Mouse (Mus musculus): Measurements from ENCODE around the gene Cd274.
"Not testable (repeated sequence)": the region's sequence is repeated elsewhere in the genome, so short reads cannot be mapped to it uniquely, and the experiment has no call there.

Cd274 gene

DNA sequence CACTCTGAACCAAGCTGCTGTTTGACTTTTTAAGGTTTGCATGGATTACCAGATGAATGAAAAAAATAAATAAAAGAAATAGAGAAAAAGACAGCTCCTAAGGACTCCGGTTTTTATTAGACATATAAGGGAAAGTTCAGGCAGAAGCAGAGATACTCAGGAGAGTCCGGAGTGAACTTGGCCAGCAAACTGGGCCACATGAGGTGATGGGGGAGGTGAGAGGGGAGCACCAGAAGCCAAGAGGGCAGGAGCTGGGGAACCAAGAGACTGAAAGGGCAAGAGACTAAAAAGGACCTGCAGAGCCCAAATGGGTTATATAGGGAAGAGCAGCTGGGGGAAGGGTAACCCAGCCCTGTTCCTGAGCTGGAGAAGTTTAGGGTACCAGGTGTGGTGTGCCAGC is 27.5 kb downstream of the Cd274 start:
- DNase-seq (ENCODE audit: low spot score) = no peak

- no peak for DNase-seq (ENCODE audit: low spot score)
These were observed 29.1 kb downstream of the Cd274 start for GRCm38 (mm10) chr19:29396353-29396752.

- no peak for DNase-seq (ENCODE audit: low spot score)
These were observed 32.5 kb downstream of the Cd274 start for GRCm38 (mm10) chr19:29399786-29400185.

DNA sequence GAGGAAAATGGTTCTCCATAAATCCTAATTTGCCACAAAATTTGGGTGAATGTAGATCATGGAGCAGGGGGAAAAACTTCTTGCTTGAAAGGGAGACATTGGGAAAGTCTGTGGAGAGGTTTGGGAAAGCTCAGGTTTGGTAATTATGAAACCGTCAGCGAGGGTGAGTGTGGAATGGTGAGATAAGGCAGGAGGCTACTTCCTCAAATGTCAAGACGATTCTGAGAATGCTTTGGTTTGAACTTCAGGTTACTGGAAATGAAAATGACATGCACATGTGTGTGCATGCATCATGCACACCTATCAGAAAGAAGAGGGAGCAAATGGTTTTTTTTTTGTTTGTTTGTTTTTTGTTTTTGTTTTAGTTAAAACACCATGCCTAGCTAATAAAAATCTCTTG is 33.2 kb downstream of the Cd274 start:
- no peak for DNase-seq (ENCODE audit: low spot score)

DNA sequence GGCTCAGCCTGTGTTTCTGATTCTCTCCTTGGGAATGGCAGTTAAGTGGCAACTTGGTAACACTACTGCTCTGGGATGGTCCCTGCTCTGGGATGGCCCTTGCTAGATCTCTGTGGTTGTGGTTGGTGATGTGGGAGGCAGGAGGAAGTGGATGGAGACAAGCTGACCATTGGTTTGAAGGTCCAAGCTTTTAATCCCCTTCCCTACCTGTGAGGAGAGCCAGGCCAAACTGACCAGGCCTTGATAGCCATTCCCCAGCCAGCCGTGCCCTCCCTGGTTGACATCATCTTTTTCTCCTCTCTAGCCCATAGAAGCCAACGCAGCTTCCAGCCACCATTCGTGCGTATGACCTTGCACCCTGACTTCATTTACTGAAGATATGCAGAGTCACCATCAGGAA is 35.4 kb downstream of the Cd274 start:
- DNase-seq (ENCODE audit: low spot score) = no peak

- DNase-seq (ENCODE audit: low spot score) = no peak
These were observed 36.0 kb downstream of the Cd274 start for GRCm38 (mm10) chr19:29403251-29403650.

- no peak for DNase-seq (ENCODE audit: low spot score)
These were observed 38.1 kb downstream of the Cd274 start for GRCm38 (mm10) chr19:29405388-29405787.

DNA sequence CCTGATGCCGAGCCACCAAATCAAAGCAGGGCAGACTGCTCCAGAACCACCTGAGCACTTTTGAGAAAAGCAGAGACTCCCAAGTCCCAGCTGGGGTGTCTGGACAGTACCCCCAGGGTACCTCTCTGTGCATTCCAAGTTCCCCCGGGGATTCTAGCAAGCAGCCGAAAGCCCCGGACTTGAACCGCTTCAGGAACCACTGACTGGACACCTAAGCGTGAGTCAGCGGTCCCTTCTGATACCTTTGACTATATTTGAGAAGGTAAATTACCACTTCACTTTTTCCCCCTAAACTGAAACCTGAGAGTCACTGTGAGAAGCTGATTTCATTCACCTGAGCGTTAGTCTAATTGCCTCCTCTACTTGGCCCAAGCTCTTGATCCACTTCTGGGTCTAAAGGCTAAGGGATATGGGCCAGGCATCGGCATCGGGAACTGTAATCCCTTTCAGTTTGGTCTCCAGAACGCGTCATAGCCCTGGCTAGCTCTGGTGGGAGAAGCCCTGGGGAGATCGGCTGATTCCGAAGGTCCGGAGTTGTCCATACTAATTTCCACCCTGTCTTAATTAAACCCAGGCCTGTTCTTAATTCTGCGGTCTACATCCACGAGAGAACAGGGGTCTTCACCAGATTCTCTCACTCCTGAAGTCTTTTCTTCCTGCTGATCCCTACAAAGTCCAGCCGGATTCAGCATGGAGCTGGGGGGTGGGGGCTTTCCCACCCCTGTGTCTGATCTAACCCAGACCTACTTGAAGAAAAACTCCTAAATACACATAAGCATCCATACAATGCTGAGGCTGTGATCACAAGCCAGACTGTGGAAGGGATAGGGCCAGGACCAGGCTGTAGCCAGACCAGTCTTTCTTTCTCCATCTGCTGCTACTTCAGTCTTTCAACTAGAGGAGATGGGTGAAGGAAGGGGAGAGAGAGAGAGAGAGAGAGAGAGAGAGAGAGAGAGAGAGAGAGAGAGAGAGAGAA is 39.1 kb downstream of the Cd274 start:
- no peak for DNase-seq (ENCODE audit: low spot score)

DNA sequence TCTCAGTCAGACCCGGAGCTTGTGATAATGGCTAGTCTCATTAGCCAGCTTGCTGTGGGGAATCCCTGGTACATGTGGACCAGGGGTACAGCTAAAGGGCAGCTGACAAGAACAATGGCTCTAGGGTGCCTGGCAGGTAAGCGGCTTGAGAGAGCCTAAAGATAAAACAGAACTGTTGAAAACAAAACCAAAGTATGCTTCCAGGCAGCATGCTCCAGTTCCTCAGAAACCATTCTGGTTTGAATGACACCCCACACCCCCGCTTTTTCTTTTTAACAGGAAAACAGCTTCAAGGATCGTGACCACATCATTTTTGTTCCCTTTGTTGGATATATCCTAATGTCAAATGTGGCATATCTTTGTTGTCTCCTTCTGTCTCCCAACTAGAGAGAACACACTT is 43.4 kb downstream of the Cd274 start, which contains the start of gene Pdcd1lg2:
TSS of gene Pdcd1lg2 (plus strand) at position 301 of the 400 bp plus-strand sequence.
- no peak for DNase-seq (ENCODE audit: low spot score)

DNA sequence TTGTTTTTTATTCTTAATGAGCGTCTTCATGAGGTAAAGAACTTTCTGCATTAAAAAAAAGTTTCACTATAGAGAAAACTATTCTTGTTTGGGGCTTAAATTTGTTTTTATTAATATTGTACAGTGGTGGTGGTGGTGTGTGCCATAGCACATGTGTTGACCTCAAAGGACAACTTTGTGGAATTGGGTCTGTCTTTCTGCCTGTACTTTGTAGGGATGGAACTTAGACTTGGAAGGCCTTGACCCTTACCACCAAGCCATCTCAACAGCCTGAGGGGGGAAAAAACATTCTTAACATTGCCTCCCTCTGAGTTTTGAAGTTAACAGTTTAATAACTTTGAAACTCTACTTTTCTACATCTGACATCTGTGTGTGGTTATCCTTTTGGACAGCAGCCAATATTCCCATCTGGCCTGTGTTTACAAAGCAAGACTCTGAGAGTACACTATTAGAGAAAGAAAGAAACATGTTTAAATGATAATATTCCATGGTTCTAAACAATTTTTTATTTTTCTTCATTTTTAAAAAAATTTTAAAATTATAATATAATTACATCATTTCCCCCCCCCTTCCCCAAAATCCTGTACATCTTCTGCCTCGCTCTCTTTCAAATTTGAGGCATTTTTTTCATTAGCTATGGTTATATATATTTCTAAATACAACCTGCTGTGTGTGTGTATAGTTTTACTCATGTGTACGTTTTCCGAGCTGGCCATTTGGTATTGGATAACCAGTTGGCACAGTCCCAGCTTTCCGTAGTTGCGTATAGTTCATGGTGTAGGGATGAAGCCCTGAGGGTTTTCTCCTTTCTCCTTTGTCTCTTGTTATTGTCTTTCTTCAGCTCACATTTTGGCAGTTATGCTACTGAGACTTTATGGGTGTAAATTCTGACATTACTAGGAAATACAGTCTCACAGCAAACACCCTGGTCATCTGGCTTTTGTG is 45.5 kb downstream of the Cd274 start:
- DNase-seq (ENCODE audit: low spot score) = no peak

DNA sequence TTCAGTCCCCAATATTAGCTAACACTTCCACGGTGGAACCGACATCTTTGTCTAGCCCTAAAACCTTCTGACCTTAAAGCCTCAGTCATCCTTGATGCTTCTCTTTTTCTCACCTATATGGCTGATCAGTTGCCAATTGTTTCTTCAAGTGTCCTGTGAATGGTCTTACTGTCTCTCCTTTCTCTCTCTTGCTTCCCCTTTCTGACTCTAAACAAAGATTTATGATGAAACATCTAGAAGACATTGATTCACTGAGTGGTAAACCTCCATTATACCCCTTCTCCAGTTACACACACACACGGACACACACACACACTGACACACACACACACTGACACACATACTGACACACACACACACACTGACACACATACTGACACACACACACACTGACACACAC is 47.3 kb downstream of the Cd274 start:
- DNase-seq (ENCODE audit: low spot score) = no peak

- DNase-seq (ENCODE audit: low spot score) = not testable (repeated sequence)
These were observed 47.7 kb downstream of the Cd274 start for GRCm38 (mm10) chr19:29414917-29415316.

- DNase-seq (ENCODE audit: low spot score) = no peak
These were observed 49.2 kb downstream of the Cd274 start for GRCm38 (mm10) chr19:29416393-29416902.

DNA sequence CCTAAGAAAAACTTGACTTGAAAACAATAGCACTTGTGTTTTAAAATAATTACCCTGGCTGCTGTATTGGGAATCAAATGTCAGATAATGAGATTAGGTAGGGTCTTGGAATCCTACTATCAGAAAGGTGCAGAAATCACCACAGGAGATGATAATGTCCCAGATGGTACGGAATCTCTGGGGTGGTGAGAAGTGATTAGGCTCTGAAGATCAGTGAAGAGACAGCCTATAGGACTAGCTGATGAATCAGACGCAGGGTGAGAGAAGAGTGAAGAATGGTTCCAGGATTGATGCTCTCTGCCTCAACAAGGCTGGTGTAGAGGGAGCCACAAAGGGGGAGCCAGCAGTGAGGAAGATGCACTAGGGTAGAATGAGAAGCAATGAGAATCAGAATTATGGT is 49.9 kb downstream of the Cd274 start:
- DNase-seq (ENCODE audit: low spot score) = no peak

DNA sequence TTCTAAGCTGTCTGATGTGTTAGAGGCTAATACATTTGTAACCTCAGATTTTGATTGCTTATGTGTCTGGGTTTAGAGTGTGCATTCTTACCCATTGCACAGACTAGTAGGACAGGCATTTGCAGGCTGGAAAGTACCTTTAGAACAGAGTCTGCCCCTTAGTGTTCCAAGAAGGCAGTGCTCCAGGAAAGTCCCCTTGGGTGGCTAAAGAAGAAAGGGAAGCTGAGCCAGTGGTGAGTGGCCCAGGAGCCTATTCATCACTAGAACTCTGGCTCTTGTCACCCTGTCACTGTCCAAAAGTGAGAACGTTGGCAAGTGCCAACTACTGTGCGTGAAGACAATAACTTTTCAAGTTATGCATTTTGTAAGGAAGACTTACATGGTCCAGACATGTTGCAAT is 50.6 kb downstream of the Cd274 start:
- DNase-seq (ENCODE audit: low spot score) = no peak

- DNase-seq (ENCODE audit: low spot score) = no peak
These were observed 51.4 kb downstream of the Cd274 start for GRCm38 (mm10) chr19:29418661-29419115.

- DNase-seq (ENCODE audit: low spot score) = no peak
These were observed 52.3 kb downstream of the Cd274 start for GRCm38 (mm10) chr19:29419506-29419905.

GRCm38 (mm10) chr19:29419946-29420345 is 52.7 kb downstream of the Cd274 start:
- no peak for DNase-seq (ENCODE audit: low spot score)

DNA sequence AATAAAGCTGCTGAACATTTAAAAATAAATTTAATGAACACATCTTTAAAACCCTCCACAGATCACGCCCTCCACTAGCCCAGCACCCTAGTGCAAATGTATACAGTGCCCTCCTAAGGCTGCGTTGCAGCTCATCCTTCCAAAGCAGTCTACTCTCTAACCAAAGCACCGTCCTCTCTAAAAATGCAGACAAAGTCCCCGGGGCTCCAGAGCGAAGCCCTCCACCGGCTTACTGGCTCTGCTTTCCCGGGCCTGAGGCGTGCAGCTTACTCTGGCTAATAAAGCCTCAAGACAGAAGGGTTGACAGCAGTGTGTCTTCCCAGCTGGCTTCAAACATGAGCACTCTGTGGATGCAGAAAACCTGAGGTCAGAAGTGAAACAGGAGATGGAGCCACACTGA is 53.1 kb downstream of the Cd274 start:
- DNase-seq (ENCODE audit: low spot score) = no peak

- DNase-seq (ENCODE audit: low spot score) = no peak
These were observed 54.9 kb downstream of the Cd274 start for GRCm38 (mm10) chr19:29422013-29422645.

GRCm38 (mm10) chr19:29422796-29423195 is 55.5 kb downstream of the Cd274 start:
- no peak for DNase-seq (ENCODE audit: low spot score)

GRCm38 (mm10) chr19:29430516-29430915 is 63.3 kb downstream of the Cd274 start:
- DNase-seq (ENCODE audit: low spot score) = no peak

Data from retina, embryonic 14.5 days (tissue).